Mouse (Mus musculus) cerebellum, adult 8-10 months (tissue): ENCODE results near the gene Esp15.
"Not testable (repeated sequence)": the region's sequence is repeated elsewhere in the genome, so short reads cannot be mapped to it uniquely, and the experiment has no call there.

Source experiments
- DNase-seq: peaks from one replicate; pipeline ENCODE4 v3.0.0; 2022

The Esp15 gene

DNA sequence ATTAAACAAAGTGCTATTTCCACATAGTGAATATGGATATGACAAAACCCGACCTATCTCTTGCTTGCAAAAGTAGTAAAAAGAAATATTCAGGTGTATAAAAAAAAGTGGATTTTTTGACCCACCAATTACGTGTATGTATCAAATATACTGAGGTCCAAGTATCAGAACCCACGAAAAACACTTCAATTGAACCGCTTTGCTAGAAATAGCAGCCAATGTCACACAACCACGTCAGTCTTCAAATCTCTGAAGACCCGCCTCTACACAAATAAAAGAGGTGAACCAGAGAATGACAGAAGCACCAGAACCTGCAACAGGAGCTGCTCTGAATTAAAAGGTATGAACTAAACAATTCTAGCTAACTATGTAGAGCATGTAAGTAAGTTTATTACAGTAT lies at the start of gene Esp15:
Gene Esp15 (plus strand): TSS at position 301 of the 400 bp plus-strand sequence.
- not testable (repeated sequence) for DNase-seq

GRCm38 (mm10) chr17:39591550-39591949 lies 49.2 kb upstream of the Esp15 start:
- no peak for DNase-seq
